Mouse (Mus musculus) Patski (cell line): Measurements from ENCODE around the gene Gm20388. TPM values are rescaled to one million over a fixed set of nuclear protein-coding genes. Genes with fewer than 3 reads are reported as not detected.

Experiments
- ATAC-seq: fragments of 100-300 bp; one replicate; pipeline ENCODE4 v1.8.0; 2021
- CTCF ChIA-PET: fragments of 350-600 bp; sonication (Branson Sonifier 250); formaldehyde crosslinking; loops from one replicate; lab custom pipeline; 2022; ENCODE audit warnings: inconsistent platforms; lab: Charles Lee
- POLR2A ChIA-PET: fragments of 350-600 bp; sonication (Branson Sonifier 250); formaldehyde crosslinking; loops from one replicate; lab custom pipeline; 2022; ENCODE audit warnings: antibody characterized with exemption, inconsistent platforms; lab: Charles Lee
- DNase-seq: peaks from one replicate; pipeline ENCODE4 v3.0.0-alpha.2; 2011; ENCODE audit warnings: low read depth, low spot score
- H3K27me3 ChIP-seq: fragments of 371-371 bp; one replicate; pipeline ENCODE4 v1.5.1; 2021
- CTCF ChIP-seq: fragments of 100-300 bp; IDR thresholded peaks from one replicate; pipeline ENCODE4 v1.5.1; 2021
- in situ Hi-C: fragments of 300-500 bp; cut with MboI; formaldehyde crosslinking; loops from 3 replicates; pipeline ENCODE4 v1.11.1; 2018; ENCODE audit warnings: low pct_unique_long_range_greater_than_20kb, mixed read lengths
- polyA plus RNA-seq: library from polyadenylated mRNA; unstranded; gene quantifications from one replicate; pipeline ENCODE4 v1.2.3, GENCODE M21; 2021

Gene Gm20388
- polyA plus RNA-seq, 1 experiment from 2014 or later, result 86.7 TPM

DNA sequence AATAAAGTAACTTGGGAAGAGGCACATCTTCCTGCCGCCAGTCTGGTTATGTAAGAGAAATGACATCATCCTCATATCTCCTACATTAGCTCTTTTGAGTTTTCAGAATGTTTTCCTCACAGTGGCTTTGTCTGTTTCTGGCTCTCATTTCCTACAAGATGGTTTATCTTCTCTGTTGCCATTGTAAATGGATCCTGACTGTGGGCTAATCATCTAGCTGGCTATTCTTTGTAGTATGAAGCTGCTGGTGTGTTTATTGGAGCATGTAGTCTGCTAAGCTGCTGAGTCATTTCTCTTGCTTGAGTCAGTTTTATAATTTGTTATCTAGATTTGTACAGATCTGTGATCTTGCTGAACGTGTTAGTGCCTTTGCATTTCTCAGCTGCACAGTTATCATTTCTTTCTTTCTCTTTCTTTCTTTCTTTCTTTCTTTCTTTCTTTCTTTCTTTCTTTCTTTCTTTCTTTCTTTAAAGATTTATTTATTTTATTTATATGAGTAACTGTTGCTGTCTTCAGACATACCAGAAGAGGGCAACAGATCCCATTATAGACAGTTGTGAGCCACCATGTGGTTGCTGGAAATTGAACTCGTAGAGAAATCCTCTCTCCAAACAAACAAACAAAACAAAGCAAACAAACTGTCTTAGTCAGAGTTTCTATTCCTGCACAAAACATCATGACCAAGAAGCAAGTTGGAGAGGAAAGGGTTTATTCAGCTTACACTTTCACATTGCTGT lies 3723.9 kb downstream of the Gm20388 start:
- no peaks in the 10 kb centered on the region for H3K27me3 ChIP-seq
- POLR2A ChIA-PET, result no interaction called here
- CTCF ChIA-PET, result interaction anchor here (1.1 to 3.4 kb wide), 5 partner anchors 10 to 147 kb away, joined by 3 to 19 read pairs (median 9); no protein-coding TSS in a partner anchor
- DNase-seq (peak; percentile 82), ATAC-seq (peak; percentile 51)
- peak; percentile 47 for TF ChIP-seq CTCF
- in situ Hi-C loops, result no loop called here

DNA sequence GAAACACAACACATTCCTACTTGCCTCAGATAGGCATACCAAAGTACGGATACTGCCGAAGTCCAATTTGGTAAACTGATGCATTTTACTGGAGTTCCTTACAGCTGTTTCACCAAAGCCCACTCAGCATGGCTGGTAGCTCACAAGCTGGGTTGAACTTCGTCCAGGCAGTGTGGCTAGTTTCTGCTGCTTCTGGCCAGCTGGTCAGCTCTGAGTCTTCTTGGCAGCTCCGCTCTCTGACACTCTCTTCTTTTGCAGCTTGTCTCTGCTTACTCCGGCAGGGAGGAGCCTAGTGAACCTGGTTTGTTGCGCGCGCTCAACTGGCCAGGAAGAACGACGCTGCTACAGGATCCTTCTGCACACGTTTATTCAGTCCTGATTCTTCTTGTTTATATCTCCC lies 3725.0 kb downstream of the Gm20388 start:
- no peak for TF ChIP-seq CTCF
- in situ Hi-C loops, result no loop called here
- DNase-seq, result no peak
- ATAC-seq, result no peak
- ChIA-PET CTCF (interaction anchor here (1.8 to 2.5 kb wide), 2 partner anchors 9 to 94 kb away, joined by 9 to 19 read pairs; no protein-coding TSS in a partner anchor), POLR2A (interaction anchor here (1.1 kb wide), 1 partner anchor 153 kb away, joined by 3 read pairs; no protein-coding TSS in a partner anchor)
- no peaks in the 10 kb centered on the region for H3K27me3 ChIP-seq

DNA sequence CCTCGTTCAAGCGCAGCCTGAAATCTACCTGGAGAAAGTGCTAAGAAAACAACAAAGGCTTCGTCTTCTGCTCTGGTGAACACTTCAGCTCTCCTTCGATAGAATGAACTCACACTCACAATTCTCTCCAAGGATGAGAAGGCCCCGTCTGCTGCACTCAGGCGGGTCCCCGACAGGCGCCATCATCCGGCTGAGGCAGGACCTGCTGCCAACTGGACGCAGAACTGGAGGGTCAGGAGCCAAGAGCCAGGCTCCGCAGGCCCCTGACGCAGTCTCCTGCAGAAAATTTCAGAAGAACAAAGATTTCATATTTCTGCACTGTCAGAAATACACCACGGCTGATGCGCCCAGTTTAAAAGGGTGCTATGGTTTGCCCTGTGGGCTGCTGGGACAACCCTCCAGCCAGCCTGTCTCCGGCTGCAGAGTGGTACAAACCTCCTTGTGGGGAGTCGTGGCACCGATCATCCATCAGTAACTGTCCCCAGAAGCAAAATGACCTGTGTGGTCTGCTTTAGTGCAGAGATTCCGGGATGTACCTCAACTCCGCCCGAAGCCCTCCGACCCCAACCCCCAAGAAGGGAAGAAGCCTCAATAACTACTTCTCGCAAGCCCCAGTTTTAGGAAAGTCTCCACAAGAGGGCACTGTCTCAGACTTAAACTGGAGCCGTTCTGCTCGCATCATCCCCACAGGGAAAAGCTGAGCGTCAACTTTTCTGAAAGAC lies 3732.8 kb downstream of the Gm20388 start:
- DNase-seq, result no peak
- H3K27me3 ChIP-seq, result peaks cover 6% of the 10 kb centered on the region
- POLR2A ChIA-PET, result no interaction called here
- in situ Hi-C loops, result no loop called here
- TF ChIP-seq CTCF, result peak; percentile 82
- no peak for ATAC-seq
- CTCF ChIA-PET, result interaction anchor here (0.7 to 5.0 kb wide), 14 partner anchors 9 to 161 kb away, joined by 3 to 32 read pairs (median 8); partner anchors contain the start of gene Rhou

DNA sequence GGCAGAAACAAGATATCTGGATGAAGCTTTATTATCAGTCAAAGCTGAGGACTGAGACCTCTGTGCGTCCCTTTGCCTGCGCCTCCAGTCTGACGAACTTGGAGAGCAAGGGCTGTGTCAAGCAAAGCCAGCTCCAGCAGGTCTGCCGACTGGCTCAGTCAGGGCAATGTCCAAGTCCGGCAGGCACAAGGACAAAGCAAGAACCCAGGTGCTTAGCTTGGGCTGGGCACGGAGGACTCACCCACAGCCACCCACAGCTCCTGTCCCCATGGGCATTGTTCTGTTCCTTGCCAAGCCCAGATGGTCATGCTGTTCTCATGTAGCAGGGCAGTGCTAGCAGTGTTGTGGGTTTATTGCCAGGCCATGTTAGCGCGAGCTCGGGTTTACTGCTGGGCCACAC lies 3734.6 kb downstream of the Gm20388 start:
- in situ Hi-C loops, result no loop called here
- POLR2A ChIA-PET, result no interaction called here
- CTCF ChIA-PET, result interaction anchor here (2.7 to 5.0 kb wide), 6 partner anchors 8 to 140 kb away, joined by 9 to 32 read pairs (median 22); partner anchors contain the start of gene Rhou
- DNase-seq, result no peak
- peaks cover 6% of the 10 kb centered on the region for H3K27me3 ChIP-seq
- no peak for TF ChIP-seq CTCF
- no peak for ATAC-seq

DNA sequence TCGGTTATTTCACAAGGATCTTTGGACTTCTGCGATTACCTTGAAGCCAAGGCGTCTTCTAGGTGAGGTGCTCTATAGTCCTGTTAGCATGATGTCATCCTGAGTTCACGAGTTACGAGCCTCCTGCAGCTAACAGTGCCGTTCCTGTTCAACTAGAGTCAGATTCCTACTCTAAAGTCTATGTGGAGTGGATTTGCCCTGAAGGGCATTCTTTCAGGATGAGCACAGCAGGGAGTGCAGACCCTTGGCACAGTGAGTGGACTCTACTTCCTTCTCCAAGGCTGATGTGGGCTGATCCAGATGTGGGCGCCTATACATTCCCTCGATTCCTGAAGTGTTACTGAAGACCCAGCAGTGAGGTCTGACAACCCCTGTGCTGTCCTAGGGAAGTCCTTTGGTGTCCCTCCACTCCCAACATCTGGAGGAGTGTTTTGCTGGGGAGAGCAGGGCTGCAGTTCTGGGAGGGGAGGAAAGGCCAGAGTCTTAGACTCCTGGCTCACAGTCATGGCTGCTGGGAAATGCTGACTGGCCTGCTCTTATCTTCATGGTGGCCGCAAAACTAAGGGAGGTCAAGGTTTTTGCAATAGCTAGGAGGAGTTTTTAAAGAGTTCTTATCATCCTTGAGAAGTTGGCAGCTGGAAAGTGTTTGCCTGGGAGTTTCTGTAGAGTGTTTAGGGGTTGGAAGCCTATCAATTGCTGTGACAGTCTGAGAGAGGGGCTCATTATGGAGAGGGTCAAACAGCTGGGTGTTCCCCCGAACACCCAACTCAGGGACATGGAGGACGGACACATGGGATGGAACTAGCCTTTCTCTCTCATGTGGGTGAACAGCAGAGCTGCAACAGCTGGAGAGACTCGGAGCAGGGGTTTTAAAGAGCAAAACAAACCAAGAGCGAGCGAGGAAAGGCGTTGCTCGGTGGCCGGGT lies 3737.9 kb downstream of the Gm20388 start:
- ChIA-PET CTCF (interaction anchor here (7.2 kb wide), 1 partner anchor 136 kb away, joined by 30 read pairs; no protein-coding TSS in a partner anchor), POLR2A (no interaction called here)
- in situ Hi-C loops, result no loop called here
- H3K27me3 ChIP-seq, result no peaks in the 10 kb centered on the region
- no peak for TF ChIP-seq CTCF
- DNase-seq (no peak), ATAC-seq (peak; percentile 72)

DNA sequence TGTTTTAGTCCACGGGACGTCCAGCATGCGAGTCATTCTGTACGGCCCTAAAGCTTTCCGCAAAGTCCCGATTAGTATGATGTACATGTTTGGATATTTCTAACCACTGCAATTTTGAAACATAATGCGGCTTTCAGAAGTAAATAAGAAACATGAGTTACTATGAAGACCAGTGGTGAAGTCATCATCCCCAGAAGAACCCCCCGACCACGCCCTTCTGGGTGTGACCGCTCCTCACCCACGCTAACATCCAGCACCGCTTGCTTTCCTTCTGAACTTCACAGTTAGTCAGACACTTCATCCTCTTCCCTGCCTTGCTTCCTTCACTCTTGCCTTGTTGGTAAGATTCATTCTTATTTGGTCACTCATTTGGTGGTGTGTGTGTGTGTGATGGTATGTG lies 3738.8 kb downstream of the Gm20388 start:
- CTCF ChIA-PET, result interaction anchor here (5.7 to 7.2 kb wide), 2 partner anchors 119 to 135 kb away, joined by 30 to 37 read pairs; no protein-coding TSS in a partner anchor
- ATAC-seq, result no peak
- no peak for DNase-seq
- POLR2A ChIA-PET, result no interaction called here
- no peaks in the 10 kb centered on the region for H3K27me3 ChIP-seq
- TF ChIP-seq CTCF, result no peak
- in situ Hi-C loops, result no loop called here

DNA sequence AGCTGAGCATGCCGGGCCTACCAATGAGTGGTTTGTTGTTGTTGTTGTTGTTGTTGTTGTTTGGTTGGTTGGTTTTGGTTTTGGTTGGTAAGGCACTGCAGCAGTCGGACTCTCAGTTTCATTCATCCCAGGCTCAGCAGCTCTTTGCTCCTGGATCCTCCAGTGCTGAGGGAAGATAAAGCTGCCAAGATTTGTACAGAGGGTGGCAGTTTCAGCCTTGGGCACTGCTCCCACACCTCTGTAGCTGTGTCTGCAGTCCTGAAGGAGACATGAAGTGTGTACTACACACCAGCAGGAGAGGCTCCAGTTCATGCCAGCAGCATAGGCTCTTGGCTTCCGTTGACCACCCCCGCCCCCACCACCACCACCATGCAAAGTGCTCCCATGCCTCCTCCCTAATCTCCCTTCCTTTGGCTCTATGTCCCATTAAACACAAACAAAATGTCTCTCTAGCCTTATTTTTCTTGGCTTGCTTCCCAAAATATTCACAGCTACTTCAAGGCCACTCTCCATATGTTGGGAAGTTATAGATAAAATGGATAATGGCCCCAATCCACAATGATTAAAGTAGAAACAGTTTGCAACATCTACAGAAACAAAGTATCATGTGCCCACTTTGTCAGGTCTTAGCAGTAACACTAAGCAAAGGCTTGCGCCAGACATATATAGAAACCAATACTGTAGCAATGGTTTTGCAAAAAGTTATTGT lies 3740.9 kb downstream of the Gm20388 start:
- no peaks in the 10 kb centered on the region for H3K27me3 ChIP-seq
- no peak for TF ChIP-seq CTCF
- DNase-seq, result no peak
- in situ Hi-C loops, result loop anchor here (5.0 kb wide), 2 partner anchors 76 to 116 kb away; no protein-coding TSS in a partner anchor
- CTCF ChIA-PET, result interaction anchor here (1.5 to 7.2 kb wide), 8 partner anchors 8 to 135 kb away, joined by 3 to 37 read pairs (median 18); no protein-coding TSS in a partner anchor
- ATAC-seq, result no peak
- POLR2A ChIA-PET, result interaction anchor here (0.6 kb wide), 1 partner anchor 120 kb away, joined by 3 read pairs; no protein-coding TSS in a partner anchor

DNA sequence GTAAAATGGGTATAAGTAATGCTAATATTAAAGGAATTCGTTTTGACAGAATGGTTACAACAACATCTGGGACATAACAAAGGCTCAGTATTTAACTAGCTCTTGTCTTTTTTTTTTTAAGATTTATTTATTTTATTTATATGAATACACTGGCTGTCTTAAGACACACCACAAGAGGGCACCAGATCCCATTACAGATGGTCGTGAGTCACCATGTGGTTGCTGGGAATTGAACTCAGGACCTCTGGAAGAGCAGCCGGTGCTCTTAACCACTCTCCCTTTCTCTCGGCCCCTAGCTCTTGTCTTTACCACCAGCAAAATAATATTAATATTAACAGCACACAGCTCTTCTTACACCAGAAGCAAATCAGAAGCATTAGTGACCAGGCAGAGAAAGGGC lies 3742.0 kb downstream of the Gm20388 start:
- ChIA-PET POLR2A (interaction anchor here (1.0 to 1.9 kb wide), 5 partner anchors 9 to 129 kb away, joined by 3 to 7 read pairs (median 4); no protein-coding TSS in a partner anchor), CTCF (interaction anchor here (1.0 to 7.2 kb wide), 16 partner anchors 9 to 134 kb away, joined by 3 to 37 read pairs (median 10); no protein-coding TSS in a partner anchor)
- H3K27me3 ChIP-seq, result no peaks in the 10 kb centered on the region
- ATAC-seq (no peak), DNase-seq (no peak)
- in situ Hi-C loops, result loop anchor here (5.0 kb wide), 2 partner anchors 75 to 115 kb away; no protein-coding TSS in a partner anchor
- TF ChIP-seq CTCF, result peak; percentile 71
